Mouse (Mus musculus): ENCODE measurements around the gene Aanat. TPM values are rescaled to one million over a fixed set of nuclear protein-coding genes. Genes with fewer than 3 reads are reported as not detected.

Gene Aanat
- total and polyA plus RNA-seq, 2 experiments = not detected

- no peak for DNase-seq (ENCODE audit: extremely low read depth, low read depth, low spot score)
- no peak for TF ChIP-seq POLR2A (IDR thresholded peaks at IDR 0.05; ENCODE audit: extremely low read depth, insufficient read depth, low read length)
- TF ChIP-seq CTCF (IDR thresholded peaks at IDR 0.05; ENCODE audit: low read depth, low read length) = no peak
- H3K79me2 ChIP-seq (ENCODE audit: control insufficient read depth, insufficient read depth, low read length) = peaks cover 38% of the 10 kb centered on the region
- no peak overlapping the region for H3K9ac ChIP-seq (ENCODE audit: low read depth, low read length)
- no peaks in the 10 kb centered on the region for H3K27me3 ChIP-seq (ENCODE audit: control insufficient read depth, insufficient read depth, low read length)
- H3K36me3 ChIP-seq (ENCODE audit: control insufficient read depth, insufficient read depth, low read length) = no peaks in the 10 kb centered on the region
- no peak overlapping the region for H3K4me3 ChIP-seq (ENCODE audit: insufficient read depth, low read depth, low read length)
- WGBS = 96% methylated on average over 7 of the region's 7 CpGs
- no peak overlapping the region for H3K27ac ChIP-seq (replicated peaks; ENCODE audit: insufficient read depth, low read depth, low read length)
- no peaks in the 10 kb centered on the region for H3K4me1 ChIP-seq (ENCODE audit: control insufficient read depth, insufficient read depth, low read length)
These were observed 15.4 kb upstream of the Aanat start for GRCm38 (mm10) chr11:116570821-116571220.

DNA sequence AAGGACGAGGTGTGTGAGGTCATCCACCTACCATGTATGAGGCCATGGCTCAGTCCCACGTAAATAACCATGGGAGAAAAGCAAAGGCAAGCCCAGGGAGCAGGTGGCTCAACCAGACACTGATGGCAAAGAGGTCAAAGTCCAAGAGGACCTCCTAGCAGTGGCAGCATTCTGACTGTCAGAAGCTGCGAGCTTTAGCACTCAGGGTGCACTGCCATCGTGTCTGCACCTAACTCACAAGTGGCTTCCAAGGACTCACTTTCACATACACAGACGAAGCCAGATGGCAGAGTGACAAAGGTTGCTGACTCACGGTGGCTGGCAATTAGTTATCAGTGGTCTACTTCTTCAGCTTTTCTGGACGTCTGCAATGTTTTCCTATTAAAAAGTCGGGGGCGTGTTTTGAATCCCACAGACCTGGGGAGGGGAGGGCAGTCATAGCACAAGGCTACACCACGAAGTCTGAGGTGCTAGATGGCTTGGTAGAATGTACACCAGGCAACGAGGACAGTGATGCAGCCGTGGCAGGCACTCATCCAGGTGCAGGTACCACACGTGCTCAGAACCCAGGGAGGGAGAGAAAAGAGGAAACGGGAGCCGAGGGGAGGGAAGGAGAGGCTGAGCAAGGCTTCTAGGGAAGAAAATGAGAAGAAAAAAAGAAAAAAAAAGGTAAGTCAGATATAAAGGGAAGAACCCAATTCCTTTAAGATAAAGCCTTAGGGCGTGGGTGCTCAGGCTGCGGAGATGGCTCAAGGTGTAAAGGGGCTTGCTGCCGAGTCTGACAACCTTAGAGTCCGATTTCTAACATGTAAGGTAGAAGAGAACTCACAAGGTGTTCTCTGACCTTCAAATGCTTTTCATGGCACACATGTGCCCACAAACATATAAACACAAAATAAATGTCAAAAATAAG lies 14.2 kb upstream of the Aanat start:
- no peak overlapping the region for H3K4me3 ChIP-seq (ENCODE audit: insufficient read depth, low read depth, low read length)
- H3K9ac ChIP-seq (ENCODE audit: low read depth, low read length) = no peak overlapping the region
- H3K36me3 ChIP-seq (ENCODE audit: control insufficient read depth, insufficient read depth, low read length) = no peaks in the 10 kb centered on the region
- H3K27me3 ChIP-seq (ENCODE audit: control insufficient read depth, insufficient read depth, low read length) = no peaks in the 10 kb centered on the region
- 58% methylated on average over 19 of the region's 19 CpGs for WGBS
- peaks cover 46% of the 10 kb centered on the region for H3K79me2 ChIP-seq (ENCODE audit: control insufficient read depth, insufficient read depth, low read length)
- TF ChIP-seq POLR2A (IDR thresholded peaks at IDR 0.05; ENCODE audit: extremely low read depth, insufficient read depth, low read length) (no peak), CTCF (IDR thresholded peaks at IDR 0.05; ENCODE audit: low read depth, low read length) (no peak)
- H3K4me1 ChIP-seq (ENCODE audit: control insufficient read depth, insufficient read depth, low read length) = no peaks in the 10 kb centered on the region
- no peak overlapping the region for H3K27ac ChIP-seq (replicated peaks; ENCODE audit: insufficient read depth, low read depth, low read length)
- DNase-seq (ENCODE audit: extremely low read depth, low read depth, low spot score) = peak; percentile 29

GRCm38 (mm10) chr11:116572756-116573543 lies 13.3 kb upstream of the Aanat start:
- Histone ChIP-seq H3K27ac (replicated peaks; ENCODE audit: insufficient read depth, low read depth, low read length) (no peak overlapping the region), H3K79me2 (ENCODE audit: control insufficient read depth, insufficient read depth, low read length) (peaks cover 38% of the 10 kb centered on the region), H3K4me1 (ENCODE audit: control insufficient read depth, insufficient read depth, low read length) (no peaks in the 10 kb centered on the region), H3K9ac (ENCODE audit: low read depth, low read length) (no peak overlapping the region), H3K27me3 (ENCODE audit: control insufficient read depth, insufficient read depth, low read length) (no peaks in the 10 kb centered on the region), H3K4me3 (ENCODE audit: insufficient read depth, low read depth, low read length) (no peak overlapping the region), H3K36me3 (ENCODE audit: control insufficient read depth, insufficient read depth, low read length) (no peaks in the 10 kb centered on the region)
- no peak for TF ChIP-seq POLR2A (IDR thresholded peaks at IDR 0.05; ENCODE audit: extremely low read depth, insufficient read depth, low read length)
- TF ChIP-seq CTCF (IDR thresholded peaks at IDR 0.05; ENCODE audit: low read depth, low read length) = no peak
- DNase-seq (ENCODE audit: extremely low read depth, low read depth, low spot score) = no peak
- WGBS = 68% methylated on average over 12 of the region's 12 CpGs

DNA sequence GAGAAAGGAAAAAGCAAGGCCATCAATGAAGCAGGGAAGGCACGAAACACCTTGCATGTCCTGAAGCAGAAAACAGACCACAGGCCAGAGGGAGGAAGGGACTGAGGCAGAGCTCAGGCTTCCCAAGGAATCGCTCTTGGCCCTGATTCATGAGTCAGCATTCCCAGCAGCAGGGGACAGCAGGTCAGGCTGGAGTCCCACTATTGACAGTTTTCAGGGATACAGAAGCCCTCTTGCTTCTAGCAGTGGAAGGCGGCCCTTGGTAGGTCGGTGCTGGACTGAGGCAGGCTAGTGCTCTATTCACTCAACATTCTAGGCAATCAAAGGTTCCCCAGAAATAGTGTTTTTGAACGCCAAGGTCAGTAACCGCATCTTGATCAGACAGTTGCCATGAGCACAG lies 11.7 kb upstream of the Aanat start:
- H3K79me2 ChIP-seq (ENCODE audit: control insufficient read depth, insufficient read depth, low read length) = peaks cover 40% of the 10 kb centered on the region
- H3K27me3 ChIP-seq (ENCODE audit: control insufficient read depth, insufficient read depth, low read length) = no peaks in the 10 kb centered on the region
- H3K4me1 ChIP-seq (ENCODE audit: control insufficient read depth, insufficient read depth, low read length) = no peaks in the 10 kb centered on the region
- 78% methylated on average over 6 of the region's 6 CpGs for WGBS
- TF ChIP-seq POLR2A (IDR thresholded peaks at IDR 0.05; ENCODE audit: extremely low read depth, insufficient read depth, low read length) (no peak), CTCF (IDR thresholded peaks at IDR 0.05; ENCODE audit: low read depth, low read length) (no peak)
- H3K36me3 ChIP-seq (ENCODE audit: control insufficient read depth, insufficient read depth, low read length) = no peaks in the 10 kb centered on the region
- H3K9ac ChIP-seq (ENCODE audit: low read depth, low read length) = no peak overlapping the region
- no peak for DNase-seq (ENCODE audit: extremely low read depth, low read depth, low spot score)
- no peak overlapping the region for H3K4me3 ChIP-seq (ENCODE audit: insufficient read depth, low read depth, low read length)
- H3K27ac ChIP-seq (replicated peaks; ENCODE audit: insufficient read depth, low read depth, low read length) = no peak overlapping the region

GRCm38 (mm10) chr11:116574982-116575381 lies 11.2 kb upstream of the Aanat start:
- Histone ChIP-seq H3K36me3 (ENCODE audit: control insufficient read depth, insufficient read depth, low read length) (no peaks in the 10 kb centered on the region), H3K27ac (replicated peaks; ENCODE audit: insufficient read depth, low read depth, low read length) (no peak overlapping the region), H3K9ac (ENCODE audit: low read depth, low read length) (no peak overlapping the region), H3K4me1 (ENCODE audit: control insufficient read depth, insufficient read depth, low read length) (no peaks in the 10 kb centered on the region), H3K4me3 (ENCODE audit: insufficient read depth, low read depth, low read length) (no peak overlapping the region), H3K79me2 (ENCODE audit: control insufficient read depth, insufficient read depth, low read length) (peaks cover 35% of the 10 kb centered on the region), H3K27me3 (ENCODE audit: control insufficient read depth, insufficient read depth, low read length) (no peaks in the 10 kb centered on the region)
- whole genome bisulfite sequencing = 90% methylated on average over 6 of the region's 6 CpGs
- DNase-seq (ENCODE audit: extremely low read depth, low read depth, low spot score) = no peak
- TF ChIP-seq POLR2A (IDR thresholded peaks at IDR 0.05; ENCODE audit: extremely low read depth, insufficient read depth, low read length) = no peak
- no peak for TF ChIP-seq CTCF (IDR thresholded peaks at IDR 0.05; ENCODE audit: low read depth, low read length)
